Mouse (Mus musculus): Measurements from ENCODE around the gene Pde4c.

Gene Pde4c

DNA sequence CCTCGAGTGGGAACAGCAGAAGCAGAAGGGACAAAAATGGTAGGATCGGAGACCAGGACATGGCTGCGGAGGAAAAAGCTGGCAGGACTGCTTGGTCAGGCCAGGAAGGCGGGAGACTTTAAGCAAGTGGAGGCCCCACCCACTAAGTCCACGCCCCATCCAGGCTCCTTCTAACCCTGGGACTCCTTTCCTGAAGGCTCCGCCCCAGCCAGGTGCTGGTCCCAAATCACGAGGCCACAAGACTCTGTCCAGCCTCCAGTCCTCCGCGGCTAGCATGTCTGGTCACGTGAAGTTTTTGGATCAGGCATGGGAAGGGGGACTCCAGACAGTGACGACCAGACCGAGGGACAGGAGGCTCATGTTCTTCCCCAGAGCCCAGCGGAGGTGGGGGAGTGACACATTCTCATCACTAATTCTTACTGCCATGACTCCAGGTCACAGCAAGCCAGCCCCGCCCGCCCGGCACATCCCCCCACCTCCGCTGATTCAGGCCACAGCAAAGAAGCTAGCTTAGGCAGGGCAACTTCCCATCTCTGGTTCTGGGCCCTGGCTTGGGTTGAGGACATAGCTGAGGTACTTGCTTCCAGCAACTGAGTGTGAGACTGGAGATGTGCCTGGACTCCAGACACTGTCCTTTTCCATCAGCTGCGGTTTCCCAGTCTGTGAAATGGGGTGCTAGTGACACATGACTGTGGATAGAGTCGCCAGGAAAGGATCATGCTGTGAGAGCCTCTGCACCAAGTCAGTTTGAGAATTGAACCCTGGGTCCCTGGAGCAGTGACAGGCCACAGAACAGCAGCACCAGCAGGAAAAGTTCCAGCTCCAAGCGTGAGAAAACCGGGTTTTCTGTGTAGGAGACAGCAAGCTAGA is 43.3 kb downstream of the Pde4c start:
- peak; percentile 66 for DNase-seq (ENCODE audit: low read depth)

DNA sequence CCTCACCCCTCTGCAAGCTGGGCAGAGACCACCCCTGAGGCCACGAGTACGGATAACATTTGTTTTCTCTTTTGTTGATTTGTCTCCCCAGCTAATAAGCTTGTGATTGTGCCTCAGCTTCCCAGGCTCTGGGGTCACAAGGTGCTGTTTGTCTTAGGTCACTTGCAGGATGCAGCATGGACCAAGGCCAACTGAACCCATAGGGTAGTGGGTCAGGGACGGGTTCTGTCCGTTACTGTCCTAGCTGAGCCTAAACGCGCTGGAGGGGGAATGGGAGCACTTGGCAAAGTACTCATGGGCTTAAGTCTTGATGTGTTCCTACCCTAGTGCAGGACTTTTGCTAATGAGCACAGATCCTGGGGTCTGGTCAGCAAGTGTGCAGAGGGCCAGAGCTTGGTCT is 44.0 kb downstream of the Pde4c start:
- DNase-seq (ENCODE audit: low read depth), result no peak

GRCm38 (mm10) chr8:70768231-70768776 is 44.8 kb downstream of the Pde4c start:
- no peak for DNase-seq (ENCODE audit: low read depth)

DNA sequence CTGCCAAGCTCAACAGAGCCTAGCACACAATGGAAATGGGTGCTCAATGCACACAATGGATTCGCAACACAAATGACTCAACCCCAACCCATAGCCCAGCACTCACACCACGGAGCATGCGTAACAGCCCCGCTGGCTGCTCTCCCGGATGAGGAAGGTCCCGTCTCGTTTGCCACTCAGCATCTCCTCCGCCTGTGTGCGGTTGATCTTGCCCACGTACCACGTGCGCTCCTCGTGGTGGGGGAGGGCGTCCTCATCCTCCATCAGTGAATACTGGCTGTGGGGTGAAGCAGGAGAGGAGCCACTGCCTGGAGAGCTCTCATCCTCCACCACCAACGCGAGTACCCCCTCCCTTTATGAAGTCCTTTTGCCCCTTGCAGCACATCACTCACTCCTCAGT is 45.4 kb downstream of the Pde4c start:
- no peak for DNase-seq (ENCODE audit: low read depth)

DNA sequence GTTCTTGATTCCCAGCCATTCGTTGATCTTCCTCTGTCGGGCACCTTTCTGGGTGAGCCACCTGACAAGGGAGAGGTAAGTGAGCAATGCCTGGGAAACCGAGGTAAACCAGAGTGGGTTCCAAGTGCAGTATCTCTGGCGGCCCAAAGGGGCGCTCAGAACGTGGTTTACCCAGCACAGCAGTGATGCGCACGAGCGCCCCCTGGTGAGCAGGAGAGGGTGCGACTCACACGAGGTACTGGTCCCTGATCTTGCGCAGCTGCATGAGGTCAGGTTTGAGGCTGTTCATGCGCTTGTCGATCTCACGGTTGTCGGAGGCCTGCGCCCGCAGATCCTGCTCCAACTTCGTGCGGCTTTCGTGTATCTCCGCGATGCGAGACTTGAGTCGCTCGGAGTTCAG is 45.8 kb downstream of the Pde4c start:
- peak; percentile 94 for DNase-seq (ENCODE audit: low read depth)

DNA sequence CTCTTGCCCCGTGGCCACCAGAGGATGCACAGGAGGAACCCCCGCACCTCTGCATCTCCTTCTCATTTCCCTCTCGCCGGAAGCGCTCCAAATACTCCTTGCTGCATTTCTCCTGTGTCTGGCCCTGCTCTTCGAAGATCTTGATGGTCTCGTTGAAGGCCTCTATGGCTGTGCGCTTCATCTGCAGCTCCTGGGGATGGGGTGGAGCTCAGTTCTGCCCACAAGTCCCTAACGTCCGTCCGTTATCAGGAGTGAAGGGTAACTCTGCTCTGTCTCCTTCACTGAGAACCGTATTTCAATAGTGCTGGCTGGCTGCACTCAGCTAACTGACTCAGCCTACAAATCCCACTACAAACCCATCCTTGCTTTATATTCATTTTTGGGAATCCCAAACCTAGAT is 46.3 kb downstream of the Pde4c start:
- DNase-seq (ENCODE audit: low read depth), result no peak

DNA sequence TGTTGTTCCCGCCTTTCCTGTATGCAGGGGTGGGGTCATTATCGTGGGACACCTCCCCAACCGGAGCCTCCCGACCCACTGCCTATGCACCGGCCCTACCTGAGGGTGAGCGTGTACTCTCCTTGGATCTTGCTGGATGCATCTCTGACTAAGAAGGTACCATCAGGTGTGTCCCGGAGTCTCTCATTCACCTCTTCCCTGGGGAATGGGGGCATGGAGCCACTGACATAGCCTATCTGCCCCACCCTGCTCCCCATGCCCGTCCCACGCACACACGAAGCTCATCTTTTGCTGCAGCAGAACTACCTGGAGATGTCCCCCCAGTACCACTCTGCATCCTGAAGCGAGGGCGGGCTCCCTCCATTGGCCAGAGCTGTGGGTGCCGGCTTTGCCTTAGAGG is 47.2 kb downstream of the Pde4c start:
- DNase-seq (ENCODE audit: low read depth), result no peak

- DNase-seq (ENCODE audit: low read depth), result no peak
These were observed 47.7 kb downstream of the Pde4c start for GRCm38 (mm10) chr8:70771217-70771616.

GRCm38 (mm10) chr8:70772075-70772474 is 48.6 kb downstream of the Pde4c start:
- no peak for DNase-seq (ENCODE audit: low read depth)

DNA sequence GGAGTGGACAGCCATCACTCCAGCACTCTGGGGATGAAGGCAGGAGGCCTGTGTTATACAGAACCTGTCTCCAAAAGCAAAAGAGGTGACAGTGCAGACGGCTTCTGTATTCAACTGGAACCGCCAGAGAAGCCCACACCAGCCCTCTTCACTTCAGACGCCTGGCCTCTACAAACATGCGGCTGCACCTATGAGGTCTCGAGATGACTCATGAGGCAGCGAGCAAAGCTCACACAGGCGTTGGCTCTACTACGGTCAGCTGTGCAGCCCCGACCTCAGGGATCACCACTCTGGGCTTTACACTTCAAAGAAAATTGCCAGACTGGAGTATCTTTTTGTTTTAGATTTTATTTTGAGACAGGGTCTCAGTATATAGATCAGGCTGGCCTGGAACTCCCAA is 49.4 kb downstream of the Pde4c start:
- no peak for DNase-seq (ENCODE audit: low read depth)

DNA sequence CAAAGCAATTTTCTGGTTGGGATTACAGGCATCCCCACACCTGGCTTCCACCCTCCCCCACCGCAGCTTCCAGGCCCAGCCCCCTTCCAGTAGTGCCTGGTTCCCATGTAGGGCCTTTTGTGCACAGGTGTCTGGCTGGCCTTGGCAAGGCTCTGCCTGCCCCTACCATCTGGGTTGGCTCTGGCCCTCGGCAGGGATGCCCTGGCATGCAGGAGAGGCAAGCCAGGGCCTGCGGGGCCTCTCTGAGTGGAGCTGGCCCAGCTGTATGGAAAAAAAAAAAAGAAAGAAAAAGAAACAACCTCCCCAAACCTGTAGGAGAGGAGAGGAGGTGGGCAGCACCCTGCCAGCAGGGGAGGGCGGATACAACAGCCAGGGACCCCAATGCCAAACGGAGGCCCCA is 49.9 kb downstream of the Pde4c start:
- DNase-seq (ENCODE audit: low read depth), result no peak

DNA sequence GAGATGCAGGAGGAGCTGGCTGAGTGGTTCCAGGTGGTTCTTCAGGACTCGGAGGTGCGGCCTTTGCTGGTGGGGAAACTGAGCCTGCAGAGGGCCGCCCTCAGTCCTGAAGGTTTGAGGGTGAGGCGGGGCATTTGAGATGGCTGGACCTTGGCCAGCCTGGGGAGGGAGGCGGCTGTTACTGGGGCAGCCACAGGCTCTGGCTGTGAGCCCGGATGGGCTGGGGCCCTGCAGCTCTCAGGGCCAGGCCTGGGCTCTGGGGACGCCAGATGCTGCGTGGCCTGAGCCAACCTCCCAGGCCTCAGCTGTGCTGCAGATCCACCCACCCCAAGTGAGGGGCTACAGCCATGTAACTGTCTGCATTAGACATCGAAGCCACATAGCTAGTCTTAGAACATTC is 50.3 kb downstream of the Pde4c start:
- DNase-seq (ENCODE audit: low read depth), result no peak

- DNase-seq (ENCODE audit: low read depth), result no peak
These were observed 51.2 kb downstream of the Pde4c start for GRCm38 (mm10) chr8:70774740-70775139.

- DNase-seq (ENCODE audit: low read depth), result no peak
These were observed 51.7 kb downstream of the Pde4c start for GRCm38 (mm10) chr8:70775227-70775626.

DNA sequence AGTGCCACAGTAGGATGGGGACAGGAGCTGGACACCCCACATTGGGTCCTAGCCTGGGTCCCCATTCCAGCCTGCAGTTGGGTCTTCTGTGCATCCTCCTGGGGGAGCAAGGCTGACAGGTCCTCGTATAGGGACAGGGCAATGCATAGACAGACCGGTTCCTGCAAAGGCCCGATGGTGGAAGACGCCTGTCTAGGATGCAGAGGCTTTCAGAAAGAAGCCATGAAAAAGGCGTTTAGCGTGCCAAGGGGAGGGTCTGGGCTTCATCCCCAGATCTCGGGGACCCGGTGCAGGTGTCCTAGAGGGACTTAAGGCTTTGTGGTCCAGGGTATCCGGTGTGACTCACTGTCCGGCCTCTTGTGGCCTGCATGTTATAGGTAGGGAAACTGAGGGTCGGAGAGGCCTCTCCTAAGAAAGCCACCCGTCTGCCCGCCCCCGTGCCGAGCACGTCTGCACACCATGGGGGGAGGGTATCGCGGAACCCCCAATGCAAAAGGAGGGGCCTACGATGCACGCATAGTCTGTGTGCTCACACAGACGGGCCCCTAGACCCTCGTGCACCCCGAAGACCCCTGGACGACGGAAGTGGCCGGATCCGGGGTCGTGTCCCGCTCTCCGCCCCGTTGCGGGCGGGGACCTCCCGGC is 52.5 kb downstream of the Pde4c start:
- no peak for DNase-seq (ENCODE audit: low read depth)

DNA sequence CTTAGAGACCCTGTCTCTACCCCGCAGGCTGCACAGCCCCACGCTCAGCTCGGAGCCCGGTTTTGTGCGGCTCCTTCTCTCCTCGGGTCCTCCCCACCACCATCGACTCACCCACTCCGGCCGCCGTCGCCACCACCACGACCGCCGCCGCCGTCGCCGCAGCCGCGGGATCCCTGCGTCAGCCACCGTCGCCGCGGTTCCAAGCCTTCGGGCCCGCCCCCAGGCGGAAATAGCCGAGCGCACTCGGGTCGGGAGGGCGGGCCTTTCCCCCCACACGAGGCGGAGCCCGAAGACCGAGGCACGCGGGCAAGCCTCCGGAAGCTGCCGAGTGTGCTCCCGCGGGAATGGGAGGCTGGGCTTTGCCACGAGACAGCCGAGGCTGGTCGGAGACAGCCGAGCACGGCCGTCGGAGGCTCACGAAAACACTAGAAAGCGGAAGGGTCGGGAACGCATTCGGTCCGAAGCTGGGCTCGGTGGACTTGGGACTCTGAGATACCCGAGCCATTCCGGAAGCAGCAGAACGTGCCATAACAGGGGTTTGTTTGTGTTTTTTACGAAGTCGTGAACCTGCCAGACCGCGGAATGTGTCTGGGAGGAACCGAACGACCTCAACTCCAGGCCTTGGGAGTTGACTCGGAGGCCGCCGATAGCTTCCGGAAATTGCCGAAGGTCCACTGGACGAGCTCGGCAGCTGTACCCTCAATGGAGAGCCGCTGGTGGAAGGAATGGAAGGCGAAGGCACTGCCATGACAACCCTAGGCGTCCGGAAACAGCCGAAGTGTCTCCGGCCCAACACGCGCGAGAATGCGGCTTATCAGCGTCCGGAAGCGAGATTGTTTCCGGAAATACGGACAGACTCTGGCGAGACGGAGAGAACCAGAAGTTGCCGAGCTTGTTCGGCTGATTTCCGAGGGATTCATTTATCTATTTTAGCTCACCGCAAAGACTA is 53.2 kb downstream of the Pde4c start, which contains the start of gene Pik3r2:
TSS of gene Pik3r2 (minus strand) at position 218 of the 949 bp plus-strand sequence.
- DNase-seq (ENCODE audit: low read depth), result peak; percentile 94

- DNase-seq (ENCODE audit: low read depth), result no peak
These were observed 56.6 kb downstream of the Pde4c start for GRCm38 (mm10) chr8:70780093-70780492.

DNA sequence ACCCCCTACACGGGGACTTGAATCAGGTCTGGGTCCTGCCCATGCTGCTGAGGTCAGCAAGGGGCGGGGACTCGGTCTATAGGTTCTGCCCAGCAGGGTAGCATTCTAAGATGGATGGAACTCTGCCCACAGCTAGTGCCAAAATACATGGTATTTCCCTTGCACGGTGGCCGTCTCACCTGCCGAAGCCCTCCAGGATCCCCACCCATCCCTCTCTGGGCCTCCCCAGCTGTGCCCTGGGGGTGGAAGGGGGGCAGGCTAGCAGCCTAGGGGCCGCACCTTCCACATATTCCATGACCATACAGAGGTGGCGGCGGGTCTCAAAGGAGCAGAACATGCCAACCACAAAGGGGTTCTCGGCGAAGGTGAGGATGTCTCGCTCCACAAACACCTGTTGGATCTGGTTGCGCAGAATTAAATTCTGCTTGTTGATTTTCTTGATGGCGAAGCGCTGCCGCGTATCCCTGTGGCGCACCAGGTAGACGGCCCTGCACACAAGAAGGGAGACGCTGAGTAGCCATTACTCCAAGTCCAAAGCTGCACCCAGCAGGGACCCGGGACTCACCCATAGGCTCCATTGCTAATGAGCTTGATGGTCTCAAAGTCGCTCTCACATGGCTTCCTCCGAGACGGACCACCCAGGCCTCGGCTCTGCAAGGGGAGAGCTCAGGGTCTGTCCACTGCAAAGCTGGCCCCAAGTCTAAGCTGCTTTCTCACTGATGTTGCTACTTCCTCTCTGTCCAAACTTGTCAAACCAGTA is 63.0 kb downstream of the Pde4c start:
- no peak for DNase-seq (ENCODE audit: low read depth)

DNA sequence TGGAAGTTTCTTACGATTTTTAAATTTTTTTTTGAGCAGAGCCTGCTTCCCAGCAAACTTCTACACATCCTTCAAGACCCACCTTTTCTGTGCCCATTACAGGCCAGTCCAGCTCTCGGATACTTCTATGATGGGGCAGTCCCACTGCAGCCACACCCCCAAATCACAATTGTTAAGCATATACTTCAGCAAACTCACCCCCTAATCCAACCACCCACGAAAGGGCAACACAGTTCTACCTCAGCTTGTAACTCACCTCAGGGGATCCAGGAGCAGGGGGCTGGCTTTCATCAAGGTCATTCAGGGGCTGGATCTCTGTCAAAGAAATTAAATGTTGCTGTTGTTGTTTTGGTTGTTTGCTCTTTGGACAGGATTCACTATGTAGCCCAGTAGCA is 63.5 kb downstream of the Pde4c start:
- no peak for DNase-seq (ENCODE audit: low read depth)

DNA sequence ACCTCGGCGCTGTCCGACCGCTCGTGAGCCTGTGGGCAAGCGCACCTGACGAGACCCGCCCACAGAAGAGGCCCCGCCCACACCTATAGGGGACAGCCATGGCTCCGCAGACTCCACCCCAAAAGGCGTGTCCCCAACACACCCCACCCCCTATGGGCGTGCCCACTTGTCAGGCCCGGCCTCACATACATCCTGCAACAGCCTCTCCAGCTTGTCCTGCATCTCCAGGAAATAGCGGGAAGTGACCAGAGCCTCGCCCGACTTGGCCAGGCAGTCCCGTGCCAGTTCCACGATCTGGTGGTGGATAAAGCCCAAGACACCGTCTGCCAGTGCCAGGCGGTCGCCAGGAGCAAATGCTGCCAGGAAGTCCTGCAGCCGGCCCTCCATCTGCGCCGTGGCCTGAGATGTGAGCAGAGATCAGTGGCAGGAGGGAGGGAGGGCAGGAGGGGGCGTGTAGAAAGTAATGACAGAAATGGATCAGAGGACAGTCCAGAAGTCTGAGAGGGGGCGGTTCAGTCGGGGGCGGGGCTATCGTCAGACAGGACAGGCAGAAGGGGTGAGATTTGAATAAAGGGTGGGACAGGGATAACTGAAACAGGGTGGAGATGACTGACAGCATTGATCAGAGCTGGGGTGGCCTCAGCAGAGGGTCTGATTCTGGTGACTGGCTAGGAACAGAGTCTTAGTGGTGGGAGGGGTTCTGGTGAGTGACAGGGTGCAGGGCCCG is 64.6 kb downstream of the Pde4c start:
- DNase-seq (ENCODE audit: low read depth), result no peak

DNA sequence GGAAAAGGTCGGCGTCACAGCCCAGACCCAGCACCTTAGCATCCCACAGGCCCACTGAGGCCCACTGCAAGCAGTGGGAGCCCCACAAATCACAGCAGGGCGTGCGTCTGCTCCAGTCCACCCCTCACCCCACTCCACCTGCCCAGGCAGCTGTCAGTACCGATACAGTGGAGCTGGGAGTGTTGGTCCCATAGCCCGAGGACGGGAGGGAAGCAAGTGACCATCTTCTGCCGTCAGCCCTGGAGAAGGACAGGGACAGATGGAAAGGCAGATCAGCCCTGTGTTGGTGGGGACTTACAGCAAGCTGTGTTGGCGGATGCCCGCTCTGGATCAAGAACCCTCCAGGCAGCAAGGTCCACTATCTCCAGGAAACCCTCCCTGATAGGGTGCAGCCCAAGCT is 65.5 kb downstream of the Pde4c start:
- no peak for DNase-seq (ENCODE audit: low read depth)

All from c-Kit-positive CD71-positive TER-119-negative erythroid progenitor cells, embryonic 14.5 days (primary cell).